In genomic region chr10:83099669-83100068, GRCm38 (mm10) we compare ENCODE assay signal across 11 mouse cellular contexts.
A peak's percentile ranks its signal among the peaks of the same experiment; 100 is the strongest.
DNase-seq lines count a peak whose midpoint lies in the region; ATAC-seq and TF ChIP-seq lines count a peak whose summit lies in the region.
"Had no signal": no experiment of that assay in that cellular context is flagged by ENCODE, and none has a peak within 500 bp of the region (broad histone marks: within the 10 kb centered on the region; RNA-seq: fewer than 3 reads in every experiment).

No protein-coding gene starts in this region.

- TF ChIP-seq EP300 in CH12.LX (IDR thresholded peaks at IDR 0.05; ENCODE audit: low read length) = no peak

- no peaks in the 10 kb centered on the region for H3K79me2 ChIP-seq in CH12.LX (replicated peaks; ENCODE audit: control insufficient read depth, extremely low read depth, insufficient read depth, poor library complexity, severe bottlenecking)

- H3K27ac ChIP-seq in forebrain, embryonic 10.5 days = 0 out of 2 replicates have a peak overlapping the region, but pooled peaks have one; percentile 2
- H3K27ac ChIP-seq in forebrain, embryonic 14.5 days (ENCODE audit: low read depth, low read length) = no peak overlapping the region
- H3K27ac ChIP-seq in left cerebral cortex, adult 2 months = no peak overlapping the region
- H3K27ac ChIP-seq in CH12.LX (ENCODE audit: insufficient read depth, low read depth) = no peak overlapping the region

- peak; percentile 65 for TF ChIP-seq RAD21 in CH12.LX (IDR thresholded peaks at IDR 0.05; ENCODE audit: low read depth, low read length)

- H3K9ac ChIP-seq in forebrain, embryonic 14.5 days (ENCODE audit: low read length) = no peak overlapping the region
- H3K9ac ChIP-seq in CH12.LX (ENCODE audit: insufficient read depth, low read depth) = no peak overlapping the region

- no peaks in the 10 kb centered on the region for H3K9me3 ChIP-seq in forebrain, embryonic 10.5 days
- H3K9me3 ChIP-seq in forebrain, embryonic 14.5 days (replicated peaks; ENCODE audit: control insufficient read depth, low read length) = no peaks in the 10 kb centered on the region
- H3K9me3 ChIP-seq in CH12.LX (replicated peaks; ENCODE audit: low read length) = no peaks in the 10 kb centered on the region

- 0 out of 2 replicates have a peak, but pooled peaks cover 7% of the 10 kb centered on the region for H3K27me3 ChIP-seq in forebrain, embryonic 10.5 days (ENCODE audit: poor library complexity, severe bottlenecking)
- H3K27me3 ChIP-seq in forebrain, embryonic 14.5 days (replicated peaks; ENCODE audit: control insufficient read depth, insufficient read depth, low read length) = no peaks in the 10 kb centered on the region
- H3K27me3 ChIP-seq in CH12.LX (replicated peaks) = no peaks in the 10 kb centered on the region

- ATAC-seq in forebrain, embryonic 14.5 days = no peak
- peak; percentile 19; the same call in 1 of the 2 replicates for ATAC-seq in megakaryocyte, adult 5-6 weeks (ENCODE audit: poor library complexity, severe bottlenecking)

- TF ChIP-seq CTCF in left cerebral cortex, adult 2 months (IDR thresholded peaks at IDR 0.05) = peak; percentile 36
- TF ChIP-seq CTCF in CH12.LX (conservative IDR thresholded peaks at IDR 0.05 in 1 of 2, IDR thresholded peaks at IDR 0.05 in 1 of 2; ENCODE audit: low read depth in 2 of 2, low read length in 2 of 2) = peak in 1 of 2 experiments; percentile 66; a peak in 2 of 4 replicates

- no peak for TF ChIP-seq POLR2A in CH12.LX (IDR thresholded peaks at IDR 0.05; ENCODE audit: low read depth, low read length)

- H3K36me3 ChIP-seq in forebrain, embryonic 10.5 days (replicated peaks) = no peaks in the 10 kb centered on the region
- no peaks in the 10 kb centered on the region for H3K36me3 ChIP-seq in forebrain, embryonic 14.5 days (ENCODE audit: control insufficient read depth, insufficient read depth, low read length)
- no peaks in the 10 kb centered on the region for H3K36me3 ChIP-seq in CH12.LX (replicated peaks in 1 of 2; ENCODE audit: control insufficient read depth in 1 of 2, insufficient read depth in 1 of 2, low read length in 1 of 2)

- DNase-seq in forebrain, embryonic 10.5 days (ENCODE audit: extremely low spot score, low spot score) = no peak
- no peak for DNase-seq in forebrain, embryonic 14.5 days (ENCODE audit: low spot score)
- DNase-seq in left cerebral cortex, adult 2 months (ENCODE audit: extremely low spot score in 1 of 2, low spot score in 2 of 2) = no peak
- DNase-seq in left cerebral cortex, postnatal 10 days (ENCODE audit: extremely low spot score in 1 of 2, low spot score in 2 of 2) = no peak
- DNase-seq in CH12.LX (ENCODE audit: extremely low read depth) = no peak
- DNase-seq in embryo, embryonic 11 days = no peak
- DNase-seq in layer of hippocampus, postnatal 25 days (ENCODE audit: extremely low spot score in 1 of 2, low spot score in 1 of 2) = no peak
- DNase-seq: cerebellum, postnatal 25 days; heart, postnatal 4 days had no signal

- intact Hi-C loops in left cerebral cortex, adult 2 months (cut with DNase I) = loop anchor here (2.0 to 5.0 kb wide), 2 partner anchors 113 to 182 kb away; no protein-coding TSS in a partner anchor
- intact Hi-C loops in left cerebral cortex, postnatal 10 days (cut with DNase I) = loop anchor here (5.0 to 10.0 kb wide), 3 partner anchors 83 to 185 kb away; partner anchors contain the start of gene Chst11

- in situ Hi-C loops in CH12.LX (cut with MboI; ENCODE audit: low pct_ligation_motif_present, low pct_unique_long_range_greater_than_20kb, low sequenced_read_pairs) = no loop called here

- no peak overlapping the region for H3K4me2 ChIP-seq in forebrain, embryonic 14.5 days (ENCODE audit: low read length)
- H3K4me2 ChIP-seq in CH12.LX (ENCODE audit: insufficient read depth, low read depth, poor library complexity, severe bottlenecking) = no peak overlapping the region
- H3K4me2 ChIP-seq: midbrain, embryonic 11.5 days had no signal

- 89% methylated on average over 3 of the region's 3 CpGs for WGBS in forebrain, embryonic 10.5 days
- 91% methylated on average over 3 of the region's 3 CpGs for WGBS in forebrain, embryonic 14.5 days

- H3K4me3 ChIP-seq in forebrain, embryonic 10.5 days = no peak overlapping the region
- H3K4me3 ChIP-seq in forebrain, embryonic 14.5 days (ENCODE audit: low read depth, low read length) = no peak overlapping the region
- no peak overlapping the region for H3K4me3 ChIP-seq in left cerebral cortex, adult 2 months
- H3K4me3 ChIP-seq in CH12.LX (replicated peaks in 1 of 3; ENCODE audit: low read depth in 2 of 3, low read length in 2 of 3, poor library complexity in 1 of 3) = no peak overlapping the region

- dilution Hi-C loops in CH12.LX (cut with MboI; ENCODE audit: extremely low pct_ligation_motif_present, extremely low pct_unique_long_range_greater_than_20kb, low sequenced_read_pairs) = no loop called here

- H3K4me1 ChIP-seq in forebrain, embryonic 10.5 days = peaks cover 90% of the 10 kb centered on the region
- peaks cover 24% of the 10 kb centered on the region for H3K4me1 ChIP-seq in forebrain, embryonic 14.5 days (ENCODE audit: control insufficient read depth, insufficient read depth, low read length)
- H3K4me1 ChIP-seq in CH12.LX (ENCODE audit: control insufficient read depth in 1 of 2, insufficient read depth in 2 of 2) = peaks cover 0 to 11% of the 10 kb centered on the region in 2 experiments; a peak in 2 of 4 replicates

TF ChIP-seq in CH12.LX, 34 proteins besides CTCF, POLR2A, EP300 and RAD21:
- no peak for TF ChIP-seq JUND (conservative IDR thresholded peaks at IDR 0.05; ENCODE audit: low read depth, low read length)
- TF ChIP-seq SMC3 (IDR thresholded peaks at IDR 0.05; ENCODE audit: low read depth, low read length) = peak; percentile 63
- no peak for TF ChIP-seq USF1 (IDR thresholded peaks at IDR 0.05; ENCODE audit: low read depth, low read length)
